In the genomic region with DNA sequence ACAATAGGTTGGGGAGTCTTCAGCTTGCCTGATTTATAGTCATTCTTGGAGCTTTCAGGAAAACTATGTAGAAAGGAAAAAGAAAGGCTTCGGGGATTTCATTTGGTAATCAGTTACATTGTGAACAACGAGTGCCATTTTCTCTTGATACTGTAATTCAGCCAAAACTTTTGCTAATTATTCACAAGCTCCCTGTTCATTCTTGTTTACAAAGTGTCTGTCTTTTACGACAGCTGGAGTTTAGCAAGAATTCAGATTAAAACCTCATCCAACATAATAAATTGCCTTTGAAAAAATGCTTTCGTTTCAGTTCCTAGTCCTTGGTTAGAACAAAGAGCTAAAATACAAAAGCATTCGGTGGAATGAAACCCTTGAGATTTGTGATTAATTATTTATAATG, we compare ENCODE assay signal across 11 mouse cellular contexts.
"Had no signal": no experiment of that assay in that cellular context is flagged by ENCODE, and none has a peak within 500 bp of the region (broad histone marks: within the 10 kb centered on the region; RNA-seq: fewer than 3 reads in every experiment).

No protein-coding gene starts in this region.

- H3K4me1 ChIP-seq: stomach, embryonic 15.5 days had no signal

- H3K36me3 ChIP-seq: limb, embryonic 10.5 days; liver, embryonic 13.5 days; lung, embryonic 15.5 days; stomach, embryonic 15.5 days had no signal

- H3K4me2 ChIP-seq: liver, embryonic 13.5 days; lung, embryonic 15.5 days; stomach, embryonic 15.5 days had no signal

- H3K4me3 ChIP-seq: left cerebral cortex, adult 2 months; limb, embryonic 10.5 days; liver, embryonic 13.5 days; lung, embryonic 15.5 days; stomach, embryonic 15.5 days had no signal

- H3K27me3 ChIP-seq: liver, embryonic 13.5 days; lung, embryonic 15.5 days; stomach, embryonic 15.5 days had no signal

- H3K9ac ChIP-seq: liver, embryonic 13.5 days; liver, postnatal 0 days; lung, embryonic 15.5 days; stomach, embryonic 15.5 days had no signal

- DNase-seq: liver, embryonic 13.5 days; liver, postnatal 0 days; lung, postnatal 36 days; right cerebral cortex, postnatal 14 days; thymus, adult 2 months; thymus, postnatal 25 days had no signal

- H3K27ac ChIP-seq: limb, embryonic 10.5 days; liver, embryonic 13.5 days; lung, embryonic 15.5 days; stomach, embryonic 15.5 days had no signal

- H3K9me3 ChIP-seq: limb, embryonic 10.5 days; liver, embryonic 13.5 days; lung, embryonic 15.5 days; stomach, embryonic 15.5 days had no signal

- ATAC-seq: intestine, postnatal 0 days; liver, postnatal 0 days had no signal
